In the genomic region with DNA sequence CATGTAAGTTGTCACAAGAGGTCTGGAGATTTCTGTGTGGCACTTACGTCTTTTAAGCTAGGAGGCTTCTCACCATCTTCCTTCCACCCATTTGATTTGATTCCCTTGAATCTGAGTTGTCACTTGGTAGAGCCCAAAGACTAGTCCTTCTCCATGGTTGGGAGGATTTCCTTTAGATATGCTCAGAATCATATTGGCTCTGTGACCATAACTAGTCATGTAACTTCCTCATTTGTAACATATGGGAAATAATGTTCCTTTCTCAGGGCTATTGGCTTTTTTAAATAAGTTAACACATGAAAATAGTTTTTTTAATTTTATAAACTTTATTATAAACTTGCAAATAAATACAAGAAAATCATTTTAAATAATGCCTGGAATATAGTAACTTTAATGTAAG, we compare ENCODE assay signal across 45 mouse cellular contexts. TPM values are rescaled to one million over a fixed set of nuclear protein-coding genes. Genes with fewer than 3 reads are reported as not detected.
"Had no signal": no experiment of that assay in that cellular context is flagged by ENCODE, and none has a peak within 500 bp of the region (broad histone marks: within the 10 kb centered on the region; RNA-seq: fewer than 3 reads in every experiment).

No protein-coding gene starts in this region.

- H3K36me3 ChIP-seq: limb, embryonic 10.5 days; limb, embryonic 12.5 days; limb, embryonic 13.5 days; limb, embryonic 15.5 days; liver, embryonic 12.5 days; liver, embryonic 13.5 days; liver, embryonic 15.5 days; lung, embryonic 15.5 days; midbrain, embryonic 10.5 days; midbrain, embryonic 12.5 days; midbrain, embryonic 13.5 days; midbrain, embryonic 15.5 days; neural tube, embryonic 12.5 days had no signal

- H3K27ac ChIP-seq: limb, embryonic 10.5 days; limb, embryonic 12.5 days; limb, embryonic 13.5 days; limb, embryonic 15.5 days; liver, embryonic 12.5 days; liver, embryonic 13.5 days; liver, embryonic 14.5 days; liver, embryonic 15.5 days; lung, embryonic 15.5 days; macrophage; midbrain, embryonic 10.5 days; midbrain, embryonic 12.5 days; midbrain, embryonic 13.5 days; midbrain, embryonic 15.5 days; neural tube, embryonic 12.5 days had no signal

- H3K9ac ChIP-seq: limb, embryonic 12.5 days; limb, embryonic 13.5 days; limb, embryonic 15.5 days; liver, embryonic 12.5 days; liver, embryonic 13.5 days; liver, embryonic 14.5 days; liver, embryonic 15.5 days; liver, postnatal 0 days; lung, embryonic 14.5 days; lung, embryonic 15.5 days; midbrain, embryonic 12.5 days; midbrain, embryonic 13.5 days; midbrain, embryonic 15.5 days; neural tube, embryonic 12.5 days had no signal

- ATAC-seq: liver, embryonic 12.5 days; liver, postnatal 0 days; lung, postnatal 0 days; midbrain, embryonic 13.5 days; midbrain, embryonic 15.5 days; midbrain, embryonic 16.5 days had no signal

- H3K9me3 ChIP-seq: limb, embryonic 10.5 days; limb, embryonic 12.5 days; limb, embryonic 13.5 days; limb, embryonic 15.5 days; liver, embryonic 12.5 days; liver, embryonic 13.5 days; liver, embryonic 15.5 days; lung, embryonic 15.5 days; megakaryocyte, embryonic 14.5 days; midbrain, embryonic 10.5 days; midbrain, embryonic 12.5 days; midbrain, embryonic 13.5 days; midbrain, embryonic 15.5 days; neural tube, embryonic 12.5 days had no signal

- H3K4me3 ChIP-seq: limb, embryonic 10.5 days; limb, embryonic 12.5 days; limb, embryonic 13.5 days; limb, embryonic 15.5 days; liver, embryonic 12.5 days; liver, embryonic 13.5 days; liver, embryonic 15.5 days; lung, embryonic 15.5 days; megakaryocyte, embryonic 14.5 days; midbrain, embryonic 10.5 days; midbrain, embryonic 12.5 days; midbrain, embryonic 13.5 days; midbrain, embryonic 15.5 days; myocyte; neural tube, embryonic 12.5 days had no signal

- H3K27me3 ChIP-seq: limb, embryonic 12.5 days; limb, embryonic 13.5 days; limb, embryonic 15.5 days; liver, embryonic 12.5 days; liver, embryonic 13.5 days; liver, embryonic 15.5 days; lung, embryonic 15.5 days; midbrain, embryonic 12.5 days; midbrain, embryonic 13.5 days; midbrain, embryonic 15.5 days; neural tube, embryonic 12.5 days had no signal

- H3K4me1 ChIP-seq: limb, embryonic 10.5 days; limb, embryonic 12.5 days; limb, embryonic 13.5 days; limb, embryonic 15.5 days; lung, embryonic 15.5 days; midbrain, embryonic 10.5 days; midbrain, embryonic 12.5 days; midbrain, embryonic 13.5 days; midbrain, embryonic 15.5 days; neural tube, embryonic 12.5 days had no signal

- DNase-seq: left cerebral cortex, postnatal 4 days; liver; liver, embryonic 13.5 days; liver, postnatal 0 days; lung, adult 18-20 months; lung, adult 2 months; lung, embryonic 14.5 days; lung, postnatal 10 days; lung, postnatal 14 days; lung, postnatal 36 days; midbrain, embryonic 14.5 days had no signal

- H3K4me2 ChIP-seq: limb, embryonic 12.5 days; limb, embryonic 13.5 days; limb, embryonic 15.5 days; liver, embryonic 11.5 days; liver, embryonic 12.5 days; liver, embryonic 13.5 days; liver, embryonic 15.5 days; lung, embryonic 14.5 days; lung, embryonic 15.5 days; midbrain, embryonic 11.5 days; midbrain, embryonic 12.5 days; midbrain, embryonic 13.5 days; midbrain, embryonic 15.5 days; neural tube, embryonic 12.5 days had no signal

RNA-seq across cellular contexts. Expression of gene Gm14862, which starts 2.6 kb away (rescaled TPM):
- total RNA-seq: left cerebral cortex, postnatal 10 days; left cerebral cortex, postnatal 14 days; left cerebral cortex, postnatal 25 days; left cerebral cortex, postnatal 36 days; left cerebral cortex, postnatal 4 days; liver, adult 2 months; megakaryocyte progenitor cell, adult 5-6 weeks; megakaryocyte, adult 5-6 weeks; megakaryocyte-erythroid progenitor cell, adult 5-6 weeks; midbrain, postnatal 0 days; monocyte, adult 5-6 weeks had no signal
- polyA plus RNA-seq: limb, embryonic 10.5 days; limb, embryonic 12.5 days; limb, embryonic 13.5 days; limb, embryonic 14.5 days; limb, embryonic 15.5 days; liver, adult 2 months; lung, adult 2 months; lung, embryonic 15.5 days; lung, embryonic 16.5 days; lung, postnatal 0 days; macrophage; midbrain, embryonic 11.5 days; midbrain, embryonic 13.5 days; midbrain, embryonic 14.5 days; midbrain, embryonic 15.5 days; midbrain, postnatal 0 days; myocyte; neural tube, embryonic 11.5 days had no signal

RNA-seq across cellular contexts. Expression of gene H2al1m, which starts 24.3 kb away (rescaled TPM):
- total RNA-seq: left cerebral cortex, postnatal 10 days; left cerebral cortex, postnatal 14 days; left cerebral cortex, postnatal 25 days; left cerebral cortex, postnatal 36 days; megakaryocyte, adult 5-6 weeks; midbrain, postnatal 0 days; monocyte, adult 5-6 weeks had no signal
- polyA plus RNA-seq: limb, embryonic 10.5 days; limb, embryonic 11.5 days; limb, embryonic 12.5 days; limb, embryonic 14.5 days; limb, embryonic 15.5 days; liver, adult 2 months; lung, adult 2 months; lung, embryonic 14.5 days; lung, embryonic 15.5 days; lung, embryonic 16.5 days; lung, postnatal 0 days; macrophage; midbrain, embryonic 10.5 days; midbrain, embryonic 12.5 days; midbrain, embryonic 13.5 days; midbrain, embryonic 16.5 days; midbrain, postnatal 0 days; myocyte; neural tube, embryonic 11.5 days had no signal

RNA-seq across cellular contexts. Expression of gene Lancl3, which starts 59.6 kb away (rescaled TPM):
- total RNA-seq: megakaryocyte, adult 5-6 weeks; megakaryocyte-erythroid progenitor cell, adult 5-6 weeks; monocyte, adult 5-6 weeks had no signal
- polyA plus RNA-seq: liver, adult 2 months; macrophage had no signal
